15 mouse cellular contexts compared by ENCODE assay signal in the genomic region with DNA sequence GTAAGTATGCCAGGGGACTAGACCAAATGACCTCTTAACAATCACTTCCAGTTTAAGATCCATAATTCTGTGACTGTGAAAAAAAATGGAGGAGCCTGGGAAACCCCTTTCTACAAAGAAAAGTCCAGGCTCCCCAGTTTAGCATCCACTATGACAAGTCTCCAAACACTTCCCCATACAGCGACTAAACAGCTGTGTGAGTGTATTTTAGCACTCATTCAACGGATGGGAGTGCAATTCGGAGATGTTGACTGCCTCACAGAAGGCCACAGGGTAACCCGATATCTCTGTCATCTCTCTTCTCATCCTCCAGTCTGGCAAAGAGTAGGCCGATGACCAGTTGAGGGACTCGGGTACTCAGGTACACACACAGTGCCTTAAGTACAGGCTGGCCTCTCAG. TPM values are rescaled to one million over a fixed set of nuclear protein-coding genes. Genes with fewer than 3 reads are reported as not detected.
A peak's percentile ranks its signal among the peaks of the same experiment; 100 is the strongest.
DNase-seq lines count a peak whose midpoint lies in the region; ATAC-seq and TF ChIP-seq lines count a peak whose summit lies in the region.
"Had no signal": no experiment of that assay in that cellular context is flagged by ENCODE, and none has a peak within 500 bp of the region (broad histone marks: within the 10 kb centered on the region; RNA-seq: fewer than 3 reads in every experiment).

No protein-coding gene starts in this region.

- TF ChIP-seq EP300 in liver, postnatal 0 days (IDR thresholded peaks at IDR 0.05; ENCODE audit: low read depth), result no peak

- no peak overlapping the region for H3K9ac ChIP-seq in midbrain, embryonic 15.5 days
- no peak overlapping the region for H3K9ac ChIP-seq in midbrain, embryonic 14.5 days (replicated peaks; ENCODE audit: low read length)
- H3K9ac ChIP-seq in liver, postnatal 0 days (replicated peaks), result peak overlapping the region; percentile 23; the same call in 1 of the 2 replicates
- H3K9ac ChIP-seq: stomach, embryonic 15.5 days had no signal

- H3K4me3 ChIP-seq in heart, embryonic 10.5 days, result no peak overlapping the region
- no peak overlapping the region for H3K4me3 ChIP-seq in midbrain, embryonic 15.5 days
- H3K4me3 ChIP-seq in midbrain, embryonic 14.5 days (replicated peaks; ENCODE audit: low read depth, low read length), result no peak overlapping the region
- H3K4me3 ChIP-seq in G1E (ENCODE audit: low read depth, low read length), result peak overlapping the region; percentile 81; the same call in 1 of the 2 replicates
- no peak overlapping the region for H3K4me3 ChIP-seq in liver, postnatal 0 days (ENCODE audit: low read depth, low read length)

- no peak for ATAC-seq in midbrain, embryonic 15.5 days (replicated peaks)
- no peak for ATAC-seq in midbrain, embryonic 14.5 days (ENCODE audit: low FRiP score, low TSS enrichment)
- ATAC-seq in G1E (ENCODE audit: extremely low read depth, insufficient number of reproducible peaks, low FRiP score, poor library complexity, severe bottlenecking), result no peak
- ATAC-seq in liver, postnatal 0 days, result no peak
- ATAC-seq in monocyte, adult 5-6 weeks (replicated peaks; ENCODE audit: insufficient number of reproducible peaks, low FRiP score, low TSS enrichment, poor library complexity, severe bottlenecking), result no peak
- ATAC-seq: hindbrain, embryonic 16.5 days had no signal

- peaks cover 82% of the 10 kb centered on the region for H3K4me1 ChIP-seq in heart, embryonic 10.5 days
- peaks cover 38% of the 10 kb centered on the region for H3K4me1 ChIP-seq in midbrain, embryonic 15.5 days
- H3K4me1 ChIP-seq in midbrain, embryonic 14.5 days (ENCODE audit: control insufficient read depth, insufficient read depth, low read length), result peaks cover 31% of the 10 kb centered on the region
- peaks cover 76% of the 10 kb centered on the region for H3K4me1 ChIP-seq in G1E (ENCODE audit: insufficient read depth, low read depth, low read length)
- peaks cover 71% of the 10 kb centered on the region for H3K4me1 ChIP-seq in liver, postnatal 0 days (ENCODE audit: insufficient read depth)

- H3K36me3 ChIP-seq in heart, embryonic 10.5 days, result no peaks in the 10 kb centered on the region
- no peaks in the 10 kb centered on the region for H3K36me3 ChIP-seq in midbrain, embryonic 15.5 days (replicated peaks)
- H3K36me3 ChIP-seq in midbrain, embryonic 14.5 days (ENCODE audit: control insufficient read depth, insufficient read depth, low read length), result no peaks in the 10 kb centered on the region
- H3K36me3 ChIP-seq in G1E (replicated peaks), result peaks cover 64% of the 10 kb centered on the region
- H3K36me3 ChIP-seq in liver, postnatal 0 days (replicated peaks; ENCODE audit: insufficient read depth, low read length), result no peaks in the 10 kb centered on the region
- H3K36me3 ChIP-seq: stomach, embryonic 15.5 days had no signal

- H3K9me3 ChIP-seq in heart, embryonic 10.5 days, result no peaks in the 10 kb centered on the region
- no peaks in the 10 kb centered on the region for H3K9me3 ChIP-seq in midbrain, embryonic 15.5 days
- H3K9me3 ChIP-seq in midbrain, embryonic 14.5 days (ENCODE audit: control insufficient read depth, low read length), result no peaks in the 10 kb centered on the region
- no peaks in the 10 kb centered on the region for H3K9me3 ChIP-seq in G1E (replicated peaks)
- no peaks in the 10 kb centered on the region for H3K9me3 ChIP-seq in liver, postnatal 0 days (ENCODE audit: low read length)
- H3K9me3 ChIP-seq: forebrain, embryonic 10.5 days; stomach, embryonic 15.5 days had no signal

- peak overlapping the region; percentile 95; the same call in 1 of the 2 replicates for H3K4me2 ChIP-seq in midbrain, embryonic 15.5 days
- no peak overlapping the region for H3K4me2 ChIP-seq in midbrain, embryonic 14.5 days (ENCODE audit: low read length)
- peak overlapping the region; percentile 90 for H3K4me2 ChIP-seq in liver, postnatal 0 days (ENCODE audit: low read depth, low read length)

- peak overlapping the region; percentile 98; the same call in 1 of the 2 replicates for H3K27ac ChIP-seq in heart, embryonic 10.5 days
- no peak overlapping the region for H3K27ac ChIP-seq in midbrain, embryonic 15.5 days
- H3K27ac ChIP-seq in midbrain, embryonic 14.5 days (replicated peaks; ENCODE audit: low read depth, low read length), result no peak overlapping the region
- 0 out of 2 replicates have a peak overlapping the region, but pooled peaks have one; percentile 98 for H3K27ac ChIP-seq in liver, postnatal 0 days (ENCODE audit: low read depth)

- no peaks in the 10 kb centered on the region for H3K27me3 ChIP-seq in heart, embryonic 10.5 days (ENCODE audit: insufficient read depth, poor library complexity, severe bottlenecking)
- H3K27me3 ChIP-seq in midbrain, embryonic 15.5 days (replicated peaks), result no peaks in the 10 kb centered on the region
- H3K27me3 ChIP-seq in midbrain, embryonic 14.5 days (ENCODE audit: control insufficient read depth, insufficient read depth, low read length), result no peaks in the 10 kb centered on the region
- no peaks in the 10 kb centered on the region for H3K27me3 ChIP-seq in G1E (ENCODE audit: insufficient read depth, low read length)
- H3K27me3 ChIP-seq in liver, postnatal 0 days (ENCODE audit: insufficient read depth, low read length), result no peaks in the 10 kb centered on the region
- H3K27me3 ChIP-seq: stomach, embryonic 15.5 days had no signal

- TF ChIP-seq CTCF in G1E (IDR thresholded peaks at IDR 0.05; ENCODE audit: low read depth, low read length), result no peak
- TF ChIP-seq CTCF in liver, postnatal 0 days (IDR thresholded peaks at IDR 0.05; ENCODE audit: low read depth), result no peak

- 53% methylated on average over 6 of the region's 6 CpGs for WGBS in heart, embryonic 10.5 days
- WGBS in midbrain, embryonic 15.5 days, result 60% methylated on average over 6 of the region's 6 CpGs
- whole genome bisulfite sequencing in midbrain, embryonic 14.5 days, result 59% methylated on average over 6 of the region's 6 CpGs
- 41% methylated on average over 6 of the region's 6 CpGs for WGBS in liver, postnatal 0 days (ENCODE audit: insufficient replicate concordance)

- DNase-seq in heart, embryonic 10.5 days (ENCODE audit: low spot score), result no peak
- DNase-seq in heart, adult 18-20 months, result no peak
- no peak for DNase-seq in midbrain, embryonic 14.5 days
- no peak for DNase-seq in G1E (ENCODE audit: low spot score)
- no peak for DNase-seq in liver, postnatal 0 days
- DNase-seq in right cerebral cortex, postnatal 4 days, result no peak
- DNase-seq: adrenal gland, postnatal 25 days; gastrocnemius, postnatal 10 days; lung, adult 2 months; right cerebral cortex, postnatal 14 days had no signal

RNA-seq across cellular contexts. Expression of a gene that starts 23.5 kb away (rescaled TPM):
- polyA plus RNA-seq in heart, embryonic 10.5 days (2016; fragmentation: Nextera tagmentation; extraction: Ambion mirVana), result 8.0 and 10.5 TPM in 2 replicates
- 10 to 100 TPM; 10.5 to 13.3 TPM for total RNA-seq in heart, adult 18-20 months (2021)
- 4.3 and 4.4 TPM in 2 replicates for polyA plus RNA-seq in midbrain, embryonic 15.5 days (2015; fragmentation: Nextera tagmentation; extraction: Ambion mirVana)
- 2.7 and 4.3 TPM in 2 replicates for polyA plus RNA-seq in midbrain, embryonic 14.5 days (2014; fragmentation: Nextera tagmentation; extraction: Ambion mirVana)
- 66.7 and 72.7 TPM in 2 replicates for total RNA-seq in G1E (2014; fragmentation: Nextera tagmentation)
- total RNA-seq in G1E (2017), result 21.0 and 21.4 TPM in 2 replicates
- 125 and 140 TPM in 2 replicates for polyA plus RNA-seq in G1E (2012)
- polyA plus RNA-seq in liver, postnatal 0 days (2015; fragmentation: Nextera tagmentation; extraction: Ambion mirVana), result 2.6 and 2.8 TPM in 2 replicates
- 21.6 to 42.4 TPM (median 28.2 TPM) in 3 replicates for total RNA-seq in monocyte, adult 5-6 weeks (2017)

RNA-seq across cellular contexts. Expression of a gene that starts 46.9 kb away (rescaled TPM):
- polyA plus RNA-seq in heart, embryonic 10.5 days (2016; fragmentation: Nextera tagmentation; extraction: Ambion mirVana), result 0.71 and 1.1 TPM in 2 replicates
- under 1 TPM in 1 of 2 experiments, not detected in 1; 0.22 TPM for total RNA-seq in heart, adult 18-20 months (2021)
- 6.5 and 7.7 TPM in 2 replicates for polyA plus RNA-seq in midbrain, embryonic 15.5 days (2015; fragmentation: Nextera tagmentation; extraction: Ambion mirVana)
- polyA plus RNA-seq in midbrain, embryonic 14.5 days (2014; fragmentation: Nextera tagmentation; extraction: Ambion mirVana), result 5.4 and 6.2 TPM in 2 replicates
- 0.58 and 0.83 TPM in 2 replicates for total RNA-seq in G1E (2014; fragmentation: Nextera tagmentation)
- total RNA-seq in G1E (2017), result 0.76 and 1.5 TPM in 2 replicates
- polyA plus RNA-seq in G1E (2012), result 0.14 TPM in 2 replicates
- polyA plus RNA-seq in liver, postnatal 0 days (2015; fragmentation: Nextera tagmentation; extraction: Ambion mirVana), result 0.28 and 0.35 TPM in 2 replicates
- total RNA-seq in monocyte, adult 5-6 weeks (2017), result 0.78 to 3.5 TPM in 2 of 3 replicates, not detected in the other

Comparison
In these comparisons a context has a peak if more than half of its experiments do, and no peak if none do; other contexts are left out.
1. H3K27ac ChIP-seq: peak in heart, embryonic 10.5 days (single experiment) and liver, postnatal 0 days (single experiment); none in midbrain, embryonic 15.5 days (single experiment) and midbrain, embryonic 14.5 days (single experiment).
2. RNA of a gene that starts 23.5 kb away (polyA plus RNA-seq): 125 to 140 TPM in G1E; 8.0 to 10.5 TPM in heart, embryonic 10.5 days, 4.3 to 4.4 TPM in midbrain, embryonic 15.5 days, 2.7 to 4.3 TPM in midbrain, embryonic 14.5 days and 2.6 to 2.8 TPM in liver, postnatal 0 days; every median in the first group is over 10 times any median in the second.